Mouse (Mus musculus) heart, postnatal 10 days (tissue): ENCODE measurements around the gene Coro1c. TPM values are rescaled to one million over a fixed set of nuclear protein-coding genes. Genes with fewer than 3 reads are reported as not detected.
"Not testable (repeated sequence)": the region's sequence is repeated elsewhere in the genome, so short reads cannot be mapped to it uniquely, and the experiment has no call there.

Experiments used
- DNase-seq, 2 experiments: peaks; one replicate each; pipeline ENCODE4 v3.0.0; 2021
- intact Hi-C: fragments of 180-260 bp; cut with DNase I; formaldehyde crosslinking; loops from one replicate; pipeline ENCODE4 v1.15.1; 2025
- total RNA-seq, 2 experiments: library from RNA; stranded (reverse); gene quantifications; 2 replicates each; pipeline ENCODE4 v1.2.3; 2021

Coro1c gene
- total RNA-seq, 2 experiments from 2014 or later = 73.1 to 76.1 TPM

DNA sequence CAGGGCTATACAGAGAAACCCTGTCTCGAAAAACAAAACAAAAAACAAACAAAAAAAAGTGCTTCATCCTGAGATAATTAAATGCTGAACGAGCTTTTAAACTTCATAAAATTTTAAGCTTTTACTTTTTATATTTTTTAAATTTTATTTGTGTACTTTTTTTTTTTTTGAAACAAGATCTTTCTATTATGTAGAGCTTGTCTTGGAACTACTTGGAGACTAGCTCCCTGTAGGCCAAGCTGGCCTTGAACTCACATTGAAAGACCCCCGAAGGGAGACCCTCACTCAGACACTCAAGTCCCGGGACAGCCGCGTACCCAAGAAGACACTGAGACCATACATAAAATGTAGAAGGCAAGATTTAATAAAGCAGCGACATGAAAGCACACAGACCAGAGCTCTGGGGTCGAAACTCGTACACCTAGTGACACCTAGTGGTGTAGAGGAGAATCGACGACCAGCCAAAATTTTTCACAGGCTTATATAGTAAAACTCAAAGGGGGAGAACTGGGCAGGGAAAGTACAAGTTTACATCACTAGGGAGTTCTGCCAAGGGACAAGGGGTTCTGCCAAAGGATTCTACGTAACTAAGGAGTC lies 96.6 kb downstream of the Coro1c start:
- intact Hi-C loops = not testable (repeated sequence)
- peak; percentile 43 to 56 for DNase-seq

DNA sequence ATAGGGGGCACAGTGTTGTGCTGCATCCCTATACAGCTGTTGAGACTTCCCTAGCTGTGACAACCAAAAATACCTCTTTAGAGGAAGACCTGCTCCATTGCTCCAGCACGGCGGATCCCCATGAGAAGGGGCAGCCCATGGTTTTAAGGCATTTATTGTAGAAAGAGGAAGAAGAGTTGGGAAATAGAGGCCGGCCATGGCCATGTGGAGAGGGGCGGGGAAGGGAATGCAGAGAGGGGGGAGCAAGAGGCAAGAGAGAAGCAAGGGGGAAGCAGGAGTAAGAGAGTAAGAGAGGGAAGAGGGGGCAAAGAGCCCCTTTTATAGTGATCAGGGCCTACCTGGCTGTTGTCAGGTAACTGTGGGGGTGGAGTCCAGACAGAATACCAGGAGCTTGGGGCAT lies 98.4 kb downstream of the Coro1c start:
- DNase-seq = no peak
- intact Hi-C loops = no loop called here

DNA sequence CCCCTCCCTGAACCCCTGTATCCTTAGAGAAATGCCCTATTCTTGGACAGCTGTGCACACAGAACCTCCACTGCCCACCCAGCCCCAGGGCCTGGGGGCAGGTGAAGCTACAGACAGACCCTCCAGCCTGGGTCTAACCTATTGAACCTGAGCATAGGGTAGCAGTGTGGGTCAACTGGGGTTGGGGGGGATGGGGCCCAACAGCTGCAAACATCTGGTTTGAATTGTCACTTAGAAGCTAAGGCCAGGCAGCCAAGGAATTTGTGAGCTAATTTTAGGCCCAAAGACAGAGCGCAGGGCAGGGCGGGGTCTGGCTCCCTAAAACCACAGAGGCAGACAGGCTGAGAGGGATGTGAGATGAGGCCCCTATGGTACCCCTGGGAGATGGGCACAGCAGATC lies 100.4 kb downstream of the Coro1c start:
- intact Hi-C loops = no loop called here
- peak; percentile 49 to 55 for DNase-seq

GRCm38 (mm10) chr5:113807712-113808111 lies 100.8 kb downstream of the Coro1c start:
- no peak for DNase-seq
- intact Hi-C loops = no loop called here

DNA sequence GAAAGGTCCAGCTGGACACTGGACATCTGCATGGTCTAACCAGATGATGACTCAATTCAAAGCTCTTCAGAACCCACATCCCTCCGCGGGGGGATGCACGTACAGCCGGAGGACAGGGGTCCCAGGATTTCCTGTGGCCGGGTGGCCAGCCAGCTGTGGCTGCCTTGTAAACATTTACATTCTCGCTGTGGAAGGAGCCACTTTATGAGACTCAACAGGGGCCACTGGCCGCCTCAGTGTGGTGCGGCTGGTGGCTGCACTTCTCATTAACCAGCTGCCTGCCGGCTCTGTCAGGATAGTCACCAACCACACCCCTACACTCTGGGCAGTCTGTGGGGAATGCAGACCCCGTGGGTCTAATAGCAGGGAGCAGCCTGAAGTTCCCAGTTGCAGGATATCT lies 102.1 kb downstream of the Coro1c start:
- intact Hi-C loops = no loop called here
- DNase-seq = no peak

- DNase-seq = no peak
- intact Hi-C loops = no loop called here
Observed at GRCm38 (mm10) chr5:113805301-113805700, 103.3 kb downstream of the Coro1c start.

GRCm38 (mm10) chr5:113804395-113804966 lies 104.1 kb downstream of the Coro1c start:
- intact Hi-C loops = no loop called here
- no peak for DNase-seq

- peak; percentile 71 to 73 for DNase-seq
- intact Hi-C loops = no loop called here
Observed at GRCm38 (mm10) chr5:113800280-113800679, 108.3 kb downstream of the Coro1c start, which contains the start of gene Tmem119. TSS of gene Tmem119 (minus strand) at chr5:113800516.

DNA sequence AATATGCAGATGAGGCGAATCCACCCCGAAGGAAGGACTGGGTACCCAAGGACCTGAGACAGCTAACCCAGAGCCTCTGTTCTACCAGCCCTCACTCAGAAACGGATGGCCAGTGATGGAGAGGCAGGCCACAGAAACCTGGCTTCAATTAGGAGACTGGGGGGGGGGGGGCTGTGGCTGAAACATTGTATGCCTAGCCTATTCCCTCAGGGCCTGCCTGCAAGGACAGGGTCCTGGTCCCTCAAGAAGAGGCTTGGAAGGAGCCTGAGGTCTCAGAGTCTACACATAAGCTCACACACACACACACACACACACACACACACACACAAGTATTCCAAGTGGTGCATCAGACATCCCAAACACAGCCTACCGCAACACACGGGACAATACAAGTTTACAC lies 108.9 kb downstream of the Coro1c start:
- DNase-seq = no peak
- intact Hi-C loops = no loop called here

DNA sequence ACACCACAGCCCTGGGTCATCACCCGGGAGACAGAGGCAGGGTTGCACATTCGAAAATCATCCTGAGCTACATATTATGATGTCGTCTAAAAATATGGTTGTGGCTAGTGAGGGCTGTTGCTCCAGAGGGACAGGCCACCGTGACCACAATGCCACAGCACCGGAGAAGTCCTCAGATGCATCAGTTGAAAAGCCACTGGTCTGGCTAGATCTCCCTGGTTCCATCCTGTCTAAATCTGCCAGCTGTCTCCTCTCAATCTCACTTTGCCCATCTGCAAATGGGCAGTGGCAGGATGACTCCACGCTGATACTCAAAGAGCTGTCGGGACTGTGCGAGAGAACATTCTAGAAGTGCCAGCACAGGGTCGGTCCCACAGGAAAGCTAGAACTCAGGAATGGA lies 110.0 kb downstream of the Coro1c start:
- intact Hi-C loops = no loop called here

DNA sequence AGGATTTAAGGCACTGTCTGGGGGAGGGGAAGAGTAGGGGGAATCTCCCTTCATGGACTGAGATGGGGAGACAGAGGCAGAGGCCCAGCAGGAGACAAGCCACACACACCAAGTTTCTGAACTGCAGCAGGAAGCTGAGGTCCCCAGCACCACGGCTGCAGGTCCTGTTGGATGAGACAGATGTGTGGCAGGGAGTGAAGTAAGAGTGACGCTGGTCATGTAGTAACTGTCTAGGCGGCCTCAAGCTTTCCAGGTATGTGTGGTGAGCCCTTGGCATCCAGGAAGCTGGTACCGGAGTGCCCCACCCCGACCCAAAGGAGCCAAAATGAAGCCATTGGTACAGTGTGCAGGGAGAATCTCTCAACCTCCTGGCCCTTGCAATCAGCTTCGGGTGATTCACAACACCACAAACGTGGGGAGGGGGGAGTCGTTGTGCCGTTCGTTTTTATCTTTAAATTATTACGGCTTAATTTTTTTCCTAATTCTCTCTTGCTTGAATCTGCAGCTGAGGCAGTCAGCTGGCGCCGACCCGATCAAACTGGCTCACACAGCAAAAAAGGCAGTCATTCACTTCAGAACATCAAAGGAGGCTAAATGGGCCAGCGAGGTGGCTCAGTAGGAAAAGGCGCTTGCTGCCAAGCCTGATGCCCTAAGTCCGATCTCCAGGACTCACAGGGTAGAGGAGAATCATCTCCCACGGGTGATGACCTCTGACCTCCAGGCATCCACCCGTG lies 111.2 kb downstream of the Coro1c start:
- DNase-seq = no peak
- intact Hi-C loops = no loop called here

More for the DNA sequence above, 110.0 kb downstream of the Coro1c start:
- no peak for DNase-seq

DNA sequence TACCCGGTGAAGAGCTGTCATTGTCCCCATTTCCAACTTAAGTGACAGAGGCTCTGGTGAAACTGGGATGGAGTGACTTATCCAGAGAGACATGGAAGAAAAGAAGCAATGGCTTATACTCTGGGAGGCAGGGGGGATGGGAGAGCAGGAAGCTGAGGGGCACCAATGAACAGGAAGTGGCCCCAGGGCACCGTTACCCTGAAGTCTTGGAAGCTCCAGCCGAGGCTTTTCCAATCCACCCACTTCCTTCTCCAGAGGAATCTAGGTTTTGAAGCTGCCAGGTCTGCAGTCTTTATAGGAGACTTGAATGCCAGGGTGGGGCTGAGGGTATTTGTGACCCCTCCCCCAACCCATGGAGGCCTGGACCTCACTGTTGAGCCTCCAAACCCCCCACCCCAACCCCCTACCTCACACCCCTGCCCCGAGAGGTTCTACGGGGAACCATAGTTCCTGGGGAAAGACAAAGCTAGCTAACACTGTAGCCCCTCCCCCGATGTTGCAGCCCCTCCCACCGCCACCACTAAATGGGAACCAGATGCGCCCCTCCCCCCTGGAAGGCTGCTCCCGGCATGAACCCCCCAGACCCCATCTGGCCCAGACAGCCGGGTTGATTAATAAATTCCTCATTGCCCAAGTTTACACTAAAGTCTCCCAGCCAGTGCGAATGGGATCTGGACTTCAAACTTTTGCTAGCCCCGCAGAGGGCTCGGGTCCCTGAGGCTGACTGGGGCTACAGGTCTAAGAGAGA lies 112.0 kb downstream of the Coro1c start:
- no peak for DNase-seq
- intact Hi-C loops = no loop called here

Other genes with a start within 250 kb of the Coro1c start
- not detected for gene 1700069L16Rik, start 184.0 kb downstream of the Coro1c start, total RNA-seq
- gene Ficd, start 173.0 kb downstream of the Coro1c start, total RNA-seq = 1 to 10 TPM; 5.4 to 5.8 TPM
- gene Sart3, start 136.2 kb downstream of the Coro1c start, total RNA-seq = 10 to 100 TPM; 19.6 to 20.5 TPM
- 100 to 1,000 TPM; 122 to 123 TPM for gene Iscu, start 136.0 kb downstream of the Coro1c start, total RNA-seq
- 10 to 100 TPM; 14.6 to 18.5 TPM for gene Tmem119, start 108.2 kb downstream of the Coro1c start, total RNA-seq
- gene Selplg, start 76.1 kb downstream of the Coro1c start, total RNA-seq = 1 to 10 TPM; 2.0 to 2.1 TPM
- gene Ssh1, start 85.1 kb upstream of the Coro1c start, total RNA-seq = 10 to 100 TPM; 18.6 to 20.3 TPM
- gene Dao, start 94.9 kb upstream of the Coro1c start, total RNA-seq = not detected
- 10 to 100 TPM; 15.4 to 17.7 TPM for gene Usp30, start 156.7 kb upstream of the Coro1c start, total RNA-seq
- not detected for gene Svop, start 182.8 kb upstream of the Coro1c start, total RNA-seq
- 1 to 10 TPM; 2.6 to 3.0 TPM for gene Alkbh2, start 219.5 kb upstream of the Coro1c start, total RNA-seq
- 10 to 100 TPM; 22.7 to 24.1 TPM for gene Ung, start 221.6 kb upstream of the Coro1c start, total RNA-seq
- 100 to 1,000 TPM; 156 to 159 TPM for gene Acacb, start 237.8 kb upstream of the Coro1c start, total RNA-seq